Mouse (Mus musculus) thymus, postnatal 0 days (tissue): ENCODE results near the gene Rbms2. TPM values are rescaled to one million over a fixed set of nuclear protein-coding genes. Genes with fewer than 3 reads are reported as not detected.

ENCODE experiments used
- DNase-seq: peaks from one replicate; pipeline ENCODE4 v3.0.0-alpha.2; 2015; ENCODE audit warnings: low spot score
- polyA plus RNA-seq: library from polyadenylated mRNA; unstranded; fragments of >200 nt; fragmentation: Nextera tagmentation; extraction: Ambion mirVana; gene quantifications from 2 replicates; pipeline ENCODE4 v1.2.1, GENCODE M21; 2015

Gene Rbms2
- polyA plus RNA-seq, 1 experiment from 2014 or later = 14.1 TPM

GRCm38 (mm10) chr10:128140236-128140952 lies 39.7 kb downstream of the Rbms2 start:
- DNase-seq = peak; percentile 74

GRCm38 (mm10) chr10:128135374-128135773 lies 44.7 kb downstream of the Rbms2 start:
- DNase-seq = peak; percentile 27

GRCm38 (mm10) chr10:128133650-128134332 lies 46.3 kb downstream of the Rbms2 start:
- no peak for DNase-seq

- no peak for DNase-seq
These were observed 48.3 kb downstream of the Rbms2 start for GRCm38 (mm10) chr10:128131812-128132211.

- DNase-seq = no peak
These were observed 48.8 kb downstream of the Rbms2 start for GRCm38 (mm10) chr10:128131297-128131696.

GRCm38 (mm10) chr10:128128143-128128542 lies 52.0 kb downstream of the Rbms2 start:
- no peak for DNase-seq

GRCm38 (mm10) chr10:128127497-128127896 lies 52.6 kb downstream of the Rbms2 start:
- DNase-seq = no peak

- no peak for DNase-seq
These were observed 54.1 kb downstream of the Rbms2 start for GRCm38 (mm10) chr10:128125951-128126350.

- no peak for DNase-seq
These were observed 55.3 kb downstream of the Rbms2 start for GRCm38 (mm10) chr10:128124831-128125230.

- DNase-seq = no peak
These were observed 56.3 kb downstream of the Rbms2 start for GRCm38 (mm10) chr10:128123833-128124232.

- DNase-seq = no peak
These were observed 68.9 kb downstream of the Rbms2 start for GRCm38 (mm10) chr10:128111227-128111626.

GRCm38 (mm10) chr10:128110103-128110761 lies 69.9 kb downstream of the Rbms2 start:
- no peak for DNase-seq

GRCm38 (mm10) chr10:128097587-128097971 lies 82.5 kb downstream of the Rbms2 start:
- peak; percentile 74 for DNase-seq

- peak; percentile 90 for DNase-seq
These were observed 83.2 kb downstream of the Rbms2 start for GRCm38 (mm10) chr10:128096693-128097586.

GRCm38 (mm10) chr10:128096313-128096692 lies 83.8 kb downstream of the Rbms2 start:
- DNase-seq = no peak

GRCm38 (mm10) chr10:128095003-128095636 lies 85.0 kb downstream of the Rbms2 start:
- DNase-seq = no peak

GRCm38 (mm10) chr10:128094340-128094968 lies 85.6 kb downstream of the Rbms2 start:
- DNase-seq = peak; percentile 93

GRCm38 (mm10) chr10:128093496-128094294 lies 86.4 kb downstream of the Rbms2 start:
- DNase-seq = peak; percentile 45
